Mouse (Mus musculus): ENCODE measurements at regions not wholly inside any gene's neighbourhood (a gene's known extent, or its start where the extent isn't known, plus 50 kb on each side); places are given as distances from the start of the nearest gene placed in this dataset.

DNA sequence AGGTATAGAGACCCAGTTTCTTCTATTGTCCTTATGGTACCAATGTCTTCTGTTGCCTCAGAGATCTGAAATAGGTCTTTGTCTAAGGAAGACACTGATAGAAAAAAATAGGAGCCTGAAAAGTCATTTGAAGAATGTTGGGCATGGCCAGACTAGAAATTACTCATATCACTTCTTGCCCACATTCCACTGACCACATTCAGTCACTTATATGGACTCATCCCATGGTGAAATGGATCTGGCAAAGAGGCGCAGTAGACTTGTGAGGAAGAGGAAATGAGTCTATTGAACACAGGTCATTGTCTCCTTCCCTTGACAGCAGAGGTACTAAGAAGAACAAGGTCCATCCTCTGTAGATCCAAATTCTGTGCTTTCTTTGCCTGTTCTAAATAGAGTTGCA lies 318.9 kb upstream of the A1bg start:
- DNase-seq = no peak

GRCm38 (mm10) chr15:61240344-61240743 lies 317.5 kb upstream of the A1bg start:
- DNase-seq = no peak

DNA sequence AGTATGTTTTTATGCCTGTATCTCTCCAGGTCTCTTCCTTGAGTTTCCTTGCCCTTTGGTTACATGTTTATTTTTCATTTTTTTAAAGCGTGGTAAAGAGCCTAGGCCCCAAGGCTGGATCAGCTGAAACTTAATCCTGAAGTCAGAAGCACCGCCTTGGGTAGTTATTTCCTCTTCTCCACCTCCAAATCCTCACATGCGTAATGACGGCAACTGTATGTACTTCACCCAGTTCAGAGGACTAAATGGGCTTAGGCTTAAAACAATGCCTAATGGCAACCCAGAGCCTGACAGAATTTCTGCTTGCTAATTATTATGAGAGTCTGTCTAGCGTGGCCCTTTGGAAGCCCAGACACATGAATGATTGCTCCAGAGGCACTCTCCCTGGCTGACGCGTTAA lies 316.6 kb upstream of the A1bg start:
- no peak for DNase-seq

- no peak for DNase-seq
Observed at GRCm38 (mm10) chr15:61238996-61239395, 316.2 kb upstream of the A1bg start.

GRCm38 (mm10) chr15:61229579-61229978 lies 306.8 kb upstream of the A1bg start:
- no peak for DNase-seq

- no peak for DNase-seq
Observed at GRCm38 (mm10) chr15:61222923-61223322, 300.1 kb upstream of the A1bg start.

DNA sequence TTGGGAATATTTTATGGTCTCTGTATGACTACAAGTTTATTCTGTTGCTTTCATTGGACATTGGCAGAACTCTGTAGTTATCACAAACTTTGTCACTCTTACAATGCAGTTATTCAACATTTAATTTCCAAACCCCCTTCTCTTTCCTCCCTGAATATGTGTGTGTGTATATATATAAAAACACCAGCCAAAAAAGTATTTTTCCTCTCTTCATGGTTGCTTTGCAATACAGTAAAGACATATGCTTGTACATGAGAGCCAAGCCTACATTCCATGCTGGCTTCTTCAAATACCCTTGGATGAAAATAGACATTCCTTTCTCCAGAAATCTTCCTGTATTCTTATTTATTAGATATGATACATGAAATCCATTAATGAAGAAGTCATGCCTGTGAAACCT lies 287.3 kb upstream of the A1bg start:
- no peak for DNase-seq

DNA sequence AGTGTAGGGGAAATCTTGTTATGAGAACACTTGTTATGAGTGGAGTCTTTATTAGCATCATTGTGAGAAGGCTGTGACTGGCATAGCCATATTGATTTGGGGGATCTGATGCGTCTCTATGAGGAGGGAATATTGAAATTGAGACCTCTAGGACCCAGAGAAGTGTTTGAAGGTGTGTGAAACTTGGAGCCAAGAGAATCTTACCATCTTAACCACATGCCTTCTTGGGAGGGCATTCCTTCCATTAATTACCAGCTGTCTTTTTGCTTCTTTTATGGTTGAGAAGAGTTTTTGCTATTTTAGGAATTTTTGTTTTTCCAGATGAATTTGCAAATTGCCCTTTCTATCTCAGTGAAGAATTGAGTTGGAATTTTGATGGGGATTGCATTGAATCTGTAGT lies 267.2 kb upstream of the A1bg start:
- no peak for DNase-seq

- no peak for DNase-seq
Observed at GRCm38 (mm10) chr15:61189481-61189880, 266.7 kb upstream of the A1bg start.

DNA sequence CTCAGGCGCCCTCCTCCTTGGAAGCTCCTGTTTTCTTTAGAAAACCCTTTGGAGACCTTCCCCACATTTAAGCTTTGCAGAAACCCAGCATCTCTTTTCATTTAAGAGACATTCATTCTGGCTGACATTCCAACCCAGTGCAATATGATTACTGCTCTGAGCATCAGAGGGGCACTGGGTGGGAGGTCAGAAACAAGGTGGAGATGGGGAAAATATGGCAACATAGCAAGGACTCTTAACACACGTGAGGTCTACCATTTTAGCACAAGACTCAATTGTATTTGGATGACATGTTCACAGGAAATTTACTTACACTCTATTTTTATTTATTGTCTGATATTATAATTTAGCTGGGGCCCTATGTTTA lies 261.8 kb upstream of the A1bg start:
- no peak for DNase-seq

GRCm38 (mm10) chr15:61183751-61184596 lies 261.2 kb upstream of the A1bg start:
- DNase-seq = no peak

GRCm38 (mm10) chr15:61183291-61183690 lies 260.5 kb upstream of the A1bg start:
- DNase-seq = no peak

GRCm38 (mm10) chr15:61168842-61169416 lies 246.1 kb upstream of the A1bg start:
- no peak for DNase-seq

DNA sequence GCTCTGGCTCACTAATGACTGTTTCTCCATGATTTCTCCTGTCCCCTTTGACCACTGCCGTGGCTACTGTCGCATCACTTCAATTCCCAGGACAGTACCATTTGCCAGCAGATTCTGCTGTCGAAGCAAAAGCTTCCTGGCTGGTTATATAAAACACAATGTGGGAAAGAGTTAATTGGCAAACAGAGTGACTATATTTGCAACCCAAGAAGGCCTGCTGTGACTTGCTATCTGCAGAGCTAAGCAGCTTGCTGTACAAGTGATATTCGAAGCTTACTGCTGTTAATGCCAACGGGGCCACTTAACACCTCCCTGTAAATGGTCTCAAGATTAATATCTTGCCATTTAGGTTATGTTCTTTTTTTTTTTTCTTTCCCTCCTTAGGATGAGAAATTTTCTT lies 242.2 kb upstream of the A1bg start:
- DNase-seq = no peak

GRCm38 (mm10) chr15:61161397-61161796 lies 238.6 kb upstream of the A1bg start:
- no peak for DNase-seq

GRCm38 (mm10) chr15:61160666-61161065 lies 237.9 kb upstream of the A1bg start:
- no peak for DNase-seq

GRCm38 (mm10) chr15:61159552-61159951 lies 236.7 kb upstream of the A1bg start:
- no peak for DNase-seq

GRCm38 (mm10) chr15:61158041-61158545 lies 235.3 kb upstream of the A1bg start:
- DNase-seq = peak; percentile 6 to 19

DNA sequence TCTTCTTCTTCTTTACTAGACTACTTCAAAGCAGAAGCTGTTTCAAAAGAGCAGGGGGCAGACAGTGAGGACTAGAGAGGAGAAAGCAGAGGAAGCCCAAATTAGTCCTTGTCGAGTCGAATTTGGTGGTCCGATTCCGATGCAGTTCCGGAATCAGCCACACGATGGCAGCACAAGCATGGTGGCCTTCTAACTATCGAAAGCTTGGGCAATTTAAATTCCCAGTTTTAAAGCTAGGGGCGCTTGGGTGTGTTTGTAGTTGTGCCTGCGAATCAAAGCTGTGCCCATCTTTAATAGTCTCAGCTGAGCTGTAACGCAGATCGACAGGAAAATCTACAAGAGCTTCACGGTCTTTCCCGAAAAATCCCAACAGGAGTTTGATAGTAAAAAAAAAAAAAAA lies 234.7 kb upstream of the A1bg start:
- peak; percentile 76 to 86 for DNase-seq

- DNase-seq = no peak
Observed at GRCm38 (mm10) chr15:61155530-61155929, 232.7 kb upstream of the A1bg start.

DNA sequence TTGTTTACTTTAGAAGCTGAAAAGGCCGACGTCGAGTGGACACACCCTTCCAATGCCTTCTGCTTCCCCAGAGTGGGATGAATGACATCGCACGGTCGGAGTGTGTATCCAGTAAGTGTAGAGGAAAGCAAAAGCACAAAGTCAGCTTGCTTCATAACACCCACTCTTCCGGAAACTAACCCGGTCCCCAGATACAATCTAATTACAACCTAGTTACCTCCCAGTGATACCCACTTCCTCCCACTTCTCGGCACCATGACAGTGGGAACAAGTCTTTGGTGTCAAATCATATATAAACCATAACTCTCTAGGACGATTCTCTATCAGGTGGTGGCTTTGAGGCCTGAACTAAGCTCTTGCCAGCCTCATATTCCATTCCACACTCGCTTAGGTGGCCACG lies 231.4 kb upstream of the A1bg start:
- no peak for DNase-seq

DNA sequence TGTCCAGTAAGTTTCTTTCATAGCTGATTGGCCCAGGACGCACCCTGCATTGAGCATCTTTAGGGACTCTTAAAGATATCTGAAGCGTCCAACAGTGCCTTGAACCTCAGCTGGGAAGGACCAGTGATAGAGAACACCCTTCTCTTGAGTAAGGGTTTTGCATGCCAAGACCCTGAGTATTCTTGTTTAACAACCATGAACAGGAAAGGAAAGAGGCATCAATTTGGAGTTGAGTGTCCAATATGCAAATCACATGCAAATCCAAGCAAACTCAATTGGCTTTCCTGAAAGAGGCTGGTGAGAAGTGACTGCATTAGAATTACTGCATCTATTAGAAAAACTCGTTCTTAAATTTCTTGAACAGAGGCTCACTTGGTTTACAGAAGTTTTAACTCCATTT lies 220.0 kb upstream of the A1bg start:
- no peak for DNase-seq

- no peak for DNase-seq
Observed at GRCm38 (mm10) chr15:61139151-61139550, 216.3 kb upstream of the A1bg start.

DNA sequence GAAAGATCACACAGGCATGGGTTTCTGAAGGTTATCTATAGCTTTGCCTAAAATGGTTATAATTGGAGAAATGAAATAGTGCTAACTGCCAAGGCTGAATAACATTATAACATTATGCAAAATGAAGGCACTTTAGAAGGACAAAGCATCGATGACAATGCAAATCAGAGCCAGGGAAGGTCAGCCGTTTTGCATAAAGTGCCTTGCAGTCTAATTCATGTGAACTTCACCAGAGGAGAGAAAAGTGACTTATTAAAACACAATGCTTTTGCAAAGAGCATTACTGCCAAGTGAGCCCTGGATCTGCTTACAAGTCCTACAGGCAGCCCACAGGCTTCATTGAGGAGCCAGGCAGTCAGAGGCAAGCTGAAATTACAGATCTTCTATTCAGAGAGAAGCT lies 214.0 kb upstream of the A1bg start:
- no peak for DNase-seq

- no peak for DNase-seq
Observed at GRCm38 (mm10) chr15:61133316-61133715, 210.5 kb upstream of the A1bg start.
